Mouse (Mus musculus): ENCODE results near the gene Adcy7.

- TF ChIP-seq CTCF (IDR thresholded peaks at IDR 0.05; ENCODE audit: low read depth, low read length), result peak; percentile 39; the same call in 1 of the 2 replicates
- no peak for TF ChIP-seq GATA1 (IDR thresholded peaks at IDR 0.05; ENCODE audit: borderline replicate concordance, low read length)
- TF ChIP-seq TAL1 (conservative IDR thresholded peaks at IDR 0.05; ENCODE audit: low read depth, low read length), result no peak
- TF ChIP-seq POLR2AphosphoS5 (IDR thresholded peaks at IDR 0.05; ENCODE audit: insufficient replicate concordance, low read depth, low read length), result no peak
Observed at GRCm38 (mm10) chr8:88252791-88253190, 19.4 kb upstream of the Adcy7 start.
